Mouse (Mus musculus) bone marrow macrophage, adult 2 months (primary cell): ENCODE data around the gene Pla2g4e. TPM values are rescaled to one million over a fixed set of nuclear protein-coding genes. Genes with fewer than 3 reads are reported as not detected.

Experiments
- H3K27ac ChIP-seq: 2 replicates; pipeline ENCODE4 v1.5.1; 2012; ENCODE audit warnings: low read depth, low read length; ENCODE audit not compliant: insufficient read depth
- H3K4me1 ChIP-seq: 2 replicates; pipeline ENCODE4 v1.6.1; 2012; ENCODE audit warnings: low read length; ENCODE audit not compliant: control insufficient read depth, insufficient read depth
- H3K4me3 ChIP-seq: 2 replicates; pipeline ENCODE4 v1.5.1; 2012; ENCODE audit warnings: mild to moderate bottlenecking, low read length, moderate library complexity; ENCODE audit not compliant: insufficient read depth
- CTCF ChIP-seq: IDR thresholded peaks from 2 replicates; pipeline ENCODE4 v1.5.1; 2012; ENCODE audit warnings: low read depth, mild to moderate bottlenecking, low read length, moderate library complexity
- POLR2A ChIP-seq: IDR thresholded peaks from 2 replicates; pipeline ENCODE4 v1.6.1; 2012; ENCODE audit warnings: mild to moderate bottlenecking, low read depth, low read length, borderline replicate concordance
- polyA plus RNA-seq: library from polyadenylated mRNA; stranded (reverse); fragments of >200 nt; gene quantifications from 2 replicates; pipeline ENCODE4 v1.2.4, GENCODE M21; 2012; ENCODE audit not compliant: missing spikeins, insufficient read depth, insufficient read length

Pla2g4e gene
- polyA plus RNA-seq, 1 experiment = not detected

DNA sequence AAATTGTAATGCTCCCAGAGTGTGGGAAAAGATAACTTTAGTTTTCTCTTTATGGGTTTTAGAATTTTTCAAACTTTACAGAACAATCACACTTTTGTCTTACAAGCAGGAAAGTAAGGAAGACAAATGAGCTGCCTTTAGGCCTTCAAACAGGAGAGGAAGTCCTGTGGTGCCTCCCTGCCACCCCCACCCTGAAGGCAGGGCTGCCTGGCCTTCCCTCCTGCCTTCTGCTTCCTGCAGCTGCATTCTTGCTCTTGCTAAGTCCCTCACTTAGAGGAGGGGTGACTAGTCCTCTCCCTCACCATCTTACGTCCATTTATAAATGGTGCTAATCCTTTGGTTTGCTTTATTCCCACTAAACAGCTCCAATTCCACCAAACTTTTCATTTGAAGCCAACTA is 86.3 kb downstream of the Pla2g4e start:
- no peak overlapping the region for H3K4me3 ChIP-seq
- peak overlapping the region; percentile 96 for H3K27ac ChIP-seq
- H3K4me1 ChIP-seq = peaks cover 26% of the 10 kb centered on the region
- TF ChIP-seq CTCF (no peak), POLR2A (no peak)

DNA sequence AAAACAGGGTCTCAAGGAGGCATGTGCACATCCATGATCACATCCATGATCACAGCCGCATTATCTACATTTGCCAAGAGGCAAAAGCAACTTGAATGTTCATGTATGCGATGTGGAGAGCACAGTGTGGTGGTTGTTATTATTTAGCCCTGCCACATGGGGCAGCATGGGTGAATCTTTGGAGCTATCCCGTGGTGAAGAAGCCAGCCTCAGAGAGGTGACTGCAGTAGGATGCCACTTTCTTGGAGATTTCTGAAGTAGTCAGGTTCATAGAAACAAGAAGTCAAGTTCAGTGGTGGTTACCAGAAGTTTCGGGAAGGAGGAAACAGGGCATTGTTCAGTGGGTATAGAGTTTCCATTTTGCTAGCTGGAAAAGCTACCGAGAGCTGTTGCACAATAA is 87.1 kb downstream of the Pla2g4e start:
- H3K4me3 ChIP-seq = no peak overlapping the region
- H3K4me1 ChIP-seq = peaks cover 26% of the 10 kb centered on the region
- H3K27ac ChIP-seq = peak overlapping the region; percentile 96
- TF ChIP-seq CTCF (no peak), POLR2A (no peak)

DNA sequence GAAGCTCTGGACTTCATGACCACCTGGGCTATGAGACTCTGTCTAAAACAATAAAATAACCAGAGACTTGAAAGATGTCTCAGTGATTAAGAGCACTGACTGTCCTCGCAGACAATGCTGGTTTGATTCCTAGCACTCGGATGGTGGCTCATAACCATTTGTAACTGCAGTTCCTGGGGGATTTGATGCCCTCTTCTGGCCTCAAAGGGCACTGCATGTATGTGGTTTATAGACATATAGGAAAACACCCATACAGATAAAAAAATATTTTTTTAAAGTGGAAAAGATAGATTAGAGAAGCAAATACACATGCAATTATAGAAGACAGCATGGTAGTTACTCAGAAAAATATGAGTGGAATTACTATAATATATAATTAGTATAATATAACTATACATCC is 87.5 kb downstream of the Pla2g4e start:
- Histone ChIP-seq H3K4me3 (no peak overlapping the region), H3K4me1 (peaks cover 26% of the 10 kb centered on the region), H3K27ac (peak overlapping the region; percentile 96)
- TF ChIP-seq CTCF = no peak
- no peak for TF ChIP-seq POLR2A

DNA sequence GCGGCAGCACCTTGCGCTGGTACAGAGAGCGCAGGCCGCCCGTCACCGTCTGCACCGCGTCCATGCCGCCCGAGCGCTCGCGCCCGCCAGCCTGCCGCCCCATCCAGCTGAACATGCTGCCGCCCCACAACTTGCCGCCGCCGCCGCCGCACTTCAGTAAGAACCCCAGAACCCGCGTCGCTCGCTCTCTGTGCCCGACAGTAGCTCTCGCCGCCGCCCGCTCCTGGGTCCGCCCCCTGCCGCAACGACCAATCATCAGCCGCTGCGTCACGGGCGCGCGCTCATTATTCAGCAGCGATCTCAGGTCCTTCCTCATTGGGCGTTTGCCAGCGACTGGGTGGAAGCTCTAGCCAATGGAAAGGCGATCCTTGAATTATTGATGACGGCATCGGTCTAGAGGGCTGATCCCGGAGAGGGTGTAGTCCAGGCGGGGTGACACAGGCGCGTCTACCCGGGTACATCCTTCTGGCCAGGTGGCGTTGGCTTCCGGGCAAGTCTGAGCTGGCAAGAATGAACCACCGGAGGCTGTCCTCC is 90.7 kb downstream of the Pla2g4e start, which contains the start of gene Ehd4:
Ehd4 (minus strand) TSS at position 246 of the 534 bp plus-strand sequence.
- TF ChIP-seq CTCF = no peak
- TF ChIP-seq POLR2A = no peak
- H3K4me1 ChIP-seq = peaks cover 29% of the 10 kb centered on the region
- H3K4me3 ChIP-seq = peak within 1 kb of the TSS; percentile 81
- H3K27ac ChIP-seq = peak within 1 kb of the TSS; percentile 63

DNA sequence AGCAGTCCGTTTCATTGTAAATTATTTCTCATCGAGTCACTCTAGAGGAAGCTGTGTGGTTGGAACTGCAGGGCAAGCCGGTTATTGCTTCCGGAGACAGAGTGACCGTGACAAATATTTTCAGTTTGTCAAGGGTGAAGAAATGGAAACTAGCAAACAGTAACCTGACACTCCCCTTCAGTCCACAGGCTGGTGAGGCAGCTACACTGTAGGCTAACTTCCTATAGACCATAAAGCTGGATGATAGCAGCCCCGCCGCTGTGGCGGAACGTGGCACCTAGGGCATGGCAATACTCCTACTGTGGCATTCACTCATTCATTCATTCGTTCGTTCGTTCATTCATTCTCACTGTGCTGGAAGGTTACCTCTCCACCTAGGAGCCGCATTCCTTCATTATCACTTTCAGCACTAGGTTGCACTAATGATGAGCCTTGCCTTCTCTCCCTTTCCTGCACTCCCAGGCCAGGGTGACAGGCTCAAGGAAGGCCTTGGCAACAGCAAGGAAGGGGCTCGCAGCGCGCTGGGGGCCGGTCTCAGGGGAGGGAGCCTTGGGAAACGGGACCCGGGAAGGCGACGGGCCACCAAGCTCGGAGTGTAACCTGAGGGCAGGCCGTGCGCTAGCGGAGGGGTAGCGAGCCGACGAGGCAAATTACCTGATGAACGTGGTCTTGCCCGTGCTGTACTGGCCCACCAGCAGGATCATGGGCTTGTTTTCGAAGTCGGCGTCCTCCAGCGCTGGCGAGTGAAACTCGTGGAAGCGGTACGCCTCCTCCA is 91.4 kb downstream of the Pla2g4e start:
- peak overlapping the region; percentile 81 for H3K4me3 ChIP-seq
- H3K27ac ChIP-seq = peak overlapping the region; percentile 63
- TF ChIP-seq CTCF (no peak), POLR2A (no peak)
- peaks cover 26% of the 10 kb centered on the region for H3K4me1 ChIP-seq

DNA sequence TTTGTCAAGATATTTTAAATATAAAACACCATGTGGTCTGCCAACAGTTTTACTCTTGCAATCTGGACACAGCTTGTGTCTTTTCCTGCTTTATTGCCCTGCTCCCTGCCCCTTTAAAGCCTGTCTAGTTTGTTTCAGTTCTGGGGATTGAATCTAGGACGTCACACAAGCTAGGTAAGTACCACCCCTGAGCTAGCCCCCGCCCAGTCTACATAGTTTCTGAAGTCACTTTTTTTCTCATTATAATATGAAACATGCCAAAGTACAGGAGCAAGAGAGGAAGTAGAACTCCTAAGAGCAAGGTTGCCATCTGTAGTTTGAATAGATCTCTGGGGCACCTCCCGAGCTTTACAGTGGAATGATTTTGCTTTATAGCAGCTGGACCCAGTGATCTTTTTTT is 94.6 kb downstream of the Pla2g4e start:
- H3K4me3 ChIP-seq = no peak overlapping the region
- H3K27ac ChIP-seq = no peak overlapping the region
- no peak for TF ChIP-seq CTCF
- TF ChIP-seq POLR2A = no peak
- H3K4me1 ChIP-seq = peaks cover 36% of the 10 kb centered on the region

DNA sequence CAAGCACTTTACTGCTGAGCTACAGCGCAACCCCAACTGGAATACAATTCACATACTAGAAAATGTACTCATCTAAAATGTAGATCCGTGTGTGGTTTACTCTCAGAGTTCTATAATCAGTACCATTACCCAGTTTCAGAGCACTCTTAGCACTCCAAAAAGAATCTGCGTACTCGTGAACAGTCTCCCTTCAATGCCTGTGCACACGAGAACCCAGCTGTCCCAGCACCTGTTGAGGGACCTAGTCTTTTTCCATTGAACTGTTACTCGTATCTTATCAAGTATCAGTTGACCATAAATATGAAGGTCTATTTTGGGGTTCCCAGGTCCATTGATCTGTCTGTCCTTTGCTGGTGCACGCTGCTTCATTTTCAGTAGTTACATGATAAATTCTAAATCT is 95.5 kb downstream of the Pla2g4e start:
- TF ChIP-seq POLR2A (no peak), CTCF (no peak)
- Histone ChIP-seq H3K4me3 (no peak overlapping the region), H3K4me1 (peaks cover 31% of the 10 kb centered on the region), H3K27ac (no peak overlapping the region)

DNA sequence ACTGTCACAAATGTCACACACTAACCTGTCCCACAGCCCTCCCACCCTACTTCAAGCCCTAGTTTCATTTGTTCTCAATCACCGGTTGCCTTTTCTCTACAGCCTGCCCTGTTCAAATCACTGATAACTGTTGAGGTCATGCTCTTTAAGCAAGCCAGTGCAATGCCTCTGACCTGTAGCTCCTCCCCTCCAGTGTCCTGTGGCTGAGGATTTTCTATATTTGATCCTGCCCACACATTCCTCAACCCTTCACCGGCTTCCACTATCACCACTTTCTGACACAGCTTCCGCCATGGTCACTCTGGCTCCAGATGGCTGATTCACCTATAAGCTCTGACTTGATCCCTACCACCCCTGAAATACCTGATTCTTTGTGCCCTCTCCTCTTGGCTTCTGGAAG is 97.1 kb downstream of the Pla2g4e start:
- no peak overlapping the region for H3K27ac ChIP-seq
- TF ChIP-seq CTCF (no peak), POLR2A (no peak)
- peaks cover 35% of the 10 kb centered on the region for H3K4me1 ChIP-seq
- H3K4me3 ChIP-seq = no peak overlapping the region

DNA sequence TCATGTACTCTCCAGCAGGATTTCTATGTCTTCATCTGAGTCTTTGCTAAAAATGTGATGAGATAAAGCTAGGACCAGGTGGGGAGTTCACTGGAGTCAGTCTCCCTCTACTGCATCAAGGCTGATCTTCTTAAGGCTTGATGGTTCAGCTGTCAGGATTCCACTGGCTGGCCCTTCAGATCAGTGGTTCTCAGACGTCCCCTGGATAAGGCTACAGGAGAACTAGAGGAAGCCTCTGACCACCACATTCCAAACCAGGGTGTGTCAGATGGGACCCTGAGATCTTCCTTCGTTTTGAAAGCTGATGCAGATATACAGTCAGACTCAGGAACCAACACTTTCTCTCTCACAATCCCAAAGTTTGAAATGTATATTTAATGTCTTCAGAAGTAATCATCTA is 97.8 kb downstream of the Pla2g4e start:
- H3K4me3 ChIP-seq = no peak overlapping the region
- TF ChIP-seq POLR2A = no peak
- TF ChIP-seq CTCF = no peak
- peaks cover 35% of the 10 kb centered on the region for H3K4me1 ChIP-seq
- H3K27ac ChIP-seq = no peak overlapping the region

DNA sequence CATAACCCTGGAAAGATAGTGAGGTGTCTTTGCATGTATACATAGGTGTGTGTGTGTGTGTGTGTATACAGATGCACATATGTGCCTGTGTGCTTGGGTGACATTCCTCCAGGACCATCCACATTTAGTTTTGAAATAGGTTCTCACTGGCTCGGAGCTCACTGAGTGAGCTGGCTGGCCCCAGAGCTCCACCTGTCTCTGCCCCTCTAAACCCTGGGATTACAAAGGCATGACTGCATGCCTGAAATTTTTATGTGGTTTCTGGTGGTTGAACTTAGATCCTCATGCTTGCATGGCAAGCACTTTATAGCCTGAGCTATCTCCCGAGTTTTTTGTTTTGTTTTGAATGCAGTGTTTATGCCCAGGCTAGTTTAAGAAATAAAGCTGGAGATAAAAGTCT is 98.6 kb downstream of the Pla2g4e start:
- H3K27ac ChIP-seq = no peak overlapping the region
- peaks cover 32% of the 10 kb centered on the region for H3K4me1 ChIP-seq
- no peak overlapping the region for H3K4me3 ChIP-seq
- TF ChIP-seq POLR2A (no peak), CTCF (no peak)
